Mouse (Mus musculus) megakaryocyte, embryonic 14.5 days (primary cell): ENCODE data around the gene Sdhaf4.

ENCODE experiments used
- FLI1 ChIP-seq: IDR thresholded peaks from 2 replicates; pipeline ENCODE4 v1.6.1; 2012; ENCODE audit warnings: low read length, inconsistent platforms, mixed read lengths
- GATA1 ChIP-seq: IDR thresholded peaks from 3 replicates; pipeline ENCODE4 v1.6.1; 2012; ENCODE audit warnings: mixed read lengths, low read length, inconsistent platforms, borderline replicate concordance

GRCm38 (mm10) chr1:24045627-24046026 is 40.2 kb upstream of the Sdhaf4 start:
- TF ChIP-seq FLI1 = no peak
- no peak for TF ChIP-seq GATA1
